Mouse (Mus musculus) ES-Bruce4 (cell line): Measurements from ENCODE around the gene Cep295nl.

Source experiments
- CTCF ChIP-seq: IDR thresholded peaks from one replicate; pipeline ENCODE4 v1.8.1; 2011; ENCODE audit warnings: low read depth, low read length
- EP300 ChIP-seq: IDR thresholded peaks from 2 replicates; pipeline ENCODE4 v1.6.1; 2011; ENCODE audit warnings: low read depth, low read length; ENCODE audit not compliant: insufficient read depth
- POLR2A ChIP-seq: IDR thresholded peaks from one replicate; pipeline ENCODE4 v1.8.1; 2011; ENCODE audit warnings: low read length; ENCODE audit not compliant: insufficient read depth

DNA sequence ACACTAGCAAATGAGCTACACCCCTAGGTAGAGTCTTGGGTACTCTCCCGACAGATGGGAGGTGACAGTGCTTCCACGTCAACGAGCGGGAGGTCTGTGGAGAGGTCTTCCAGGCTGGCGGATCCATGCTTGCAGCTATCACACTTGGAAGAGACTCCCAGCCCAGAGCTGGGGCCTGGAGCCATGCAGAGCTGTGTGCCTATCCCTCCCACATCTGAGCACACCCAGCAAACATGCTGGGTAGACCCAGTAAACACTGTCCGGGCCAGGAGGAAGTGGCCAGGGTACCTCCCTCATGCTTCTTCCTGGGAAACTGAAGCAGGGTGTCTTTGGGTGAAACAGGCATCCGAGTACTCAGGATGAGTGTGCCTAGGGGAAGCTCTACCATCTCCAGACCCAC lies 18.2 kb upstream of the Cep295nl start:
- no peak for TF ChIP-seq POLR2A
- no peak for TF ChIP-seq CTCF
- TF ChIP-seq EP300, result no peak
